Mouse (Mus musculus) neural tube, embryonic 14.5 days (tissue): Measurements from ENCODE around the gene Ebf3. TPM values are rescaled to one million over a fixed set of nuclear protein-coding genes. Genes with fewer than 3 reads are reported as not detected.

ENCODE experiments used
- ATAC-seq: fragments of 200-750 bp; cut with Nextera tagmentation; 2 replicates; pipeline ENCODE4 v1.8.0; 2017; ENCODE audit warnings: low read depth, mild to moderate bottlenecking, moderate TSS enrichment, moderate library complexity
- H3K27ac ChIP-seq: fragments of 300-500 bp; sonication (generic); 2 replicates; pipeline ENCODE4 v1.5.1; 2014; ENCODE audit warnings: low read depth, mild to moderate bottlenecking, control low read depth, low read length, moderate library complexity, mixed read lengths
- H3K27me3 ChIP-seq: fragments of 300-500 bp; sonication (generic); 2 replicates; pipeline ENCODE4 v1.6.1; 2014; ENCODE audit warnings: low read length; ENCODE audit not compliant: control insufficient read depth, insufficient read depth
- H3K36me3 ChIP-seq: fragments of 300-500 bp; sonication (generic); 2 replicates; pipeline ENCODE4 v1.6.1; 2014; ENCODE audit warnings: low read length, mixed read lengths; ENCODE audit not compliant: control insufficient read depth, insufficient read depth
- H3K4me1 ChIP-seq: fragments of 300-500 bp; sonication (generic); 2 replicates; pipeline ENCODE4 v1.6.1; 2014; ENCODE audit warnings: low read length; ENCODE audit not compliant: control insufficient read depth, insufficient read depth
- H3K4me2 ChIP-seq: fragments of 300-500 bp; sonication (generic); 2 replicates; pipeline ENCODE4 v1.6.1; 2014; ENCODE audit warnings: mild to moderate bottlenecking, low read depth, low read length, control low read depth
- H3K4me3 ChIP-seq: fragments of 300-500 bp; sonication (generic); 2 replicates; pipeline ENCODE4 v1.5.1; 2014; ENCODE audit warnings: low read depth, low read length, control low read depth, mixed read lengths
- H3K9ac ChIP-seq: fragments of 300-500 bp; sonication (generic); replicated peaks from 2 replicates; pipeline ENCODE4 v1.6.1; 2014; ENCODE audit warnings: low read depth, mild to moderate bottlenecking, control low read depth, low read length, mixed read lengths
- H3K9me3 ChIP-seq: fragments of 300-500 bp; sonication (generic); 2 replicates; pipeline ENCODE4 v1.6.1; 2016; ENCODE audit warnings: low read length; ENCODE audit not compliant: control insufficient read depth
- WGBS: fragments of 180-500 bp; shearing (Covaris S2); extraction: QIAGEN DNeasy Blood & Tissue Kit; methylation state at CpG from one replicate; pipeline ENCODE4 v1.1.7; 2014; 5-methylcytosine and 5-hydroxymethylcytosine counted together
- polyA plus RNA-seq: library from polyadenylated mRNA; unstranded; fragments of >200 nt; fragmentation: Nextera tagmentation; extraction: Ambion mirVana; gene quantifications from 2 replicates; pipeline ENCODE4 v1.2.1, GENCODE M21; 2014

Ebf3 gene
- polyA plus RNA-seq, 1 experiment from 2014 or later: 46.9 TPM

DNA sequence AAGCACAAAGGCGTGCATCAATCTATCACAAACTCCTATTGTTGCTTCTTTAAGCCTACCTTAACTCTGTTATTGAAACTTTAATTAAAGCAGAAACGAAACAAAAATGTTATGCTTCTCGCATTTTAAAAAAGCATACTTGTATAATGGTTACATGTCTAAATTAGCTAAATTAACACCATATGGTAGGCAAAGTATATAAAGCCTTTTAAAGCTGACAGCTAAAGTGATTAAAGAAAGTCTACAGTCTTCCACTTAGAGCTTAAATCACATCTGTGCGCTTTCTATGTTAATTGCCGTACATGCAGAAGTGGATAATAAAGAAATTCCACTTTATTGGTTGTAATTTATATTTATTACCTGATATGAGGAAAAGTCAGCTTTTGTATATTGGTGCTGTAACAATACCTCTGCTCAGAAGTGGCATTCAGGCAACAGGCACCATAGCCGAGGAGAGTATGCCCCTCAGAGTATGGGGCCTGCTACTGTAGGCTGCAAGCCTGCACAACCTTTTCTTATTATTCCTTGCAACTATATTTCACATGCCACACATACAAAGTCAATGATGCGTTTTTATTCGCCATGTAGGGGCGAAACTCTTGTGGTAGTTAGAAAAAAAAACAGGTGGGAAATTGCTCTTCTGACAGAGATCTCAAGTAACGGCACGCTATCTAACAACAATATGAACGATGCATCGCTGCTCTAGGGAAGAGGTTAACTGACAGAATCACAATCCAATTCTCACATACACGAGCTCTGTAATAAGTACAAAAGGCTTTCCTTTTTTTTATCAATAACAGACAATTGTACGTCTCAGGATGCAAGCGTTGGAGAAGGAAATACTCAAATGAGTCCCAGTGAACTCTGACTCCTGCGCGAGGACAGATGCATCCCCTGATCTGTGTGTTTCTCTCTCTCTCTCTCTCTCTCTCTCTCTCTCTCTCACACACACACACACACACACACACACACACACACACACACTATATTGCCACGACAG is 5.9 kb downstream of the Ebf3 start:
- Histone ChIP-seq H3K4me3 (peak overlapping the region; percentile 79), H3K9me3 (no peaks in the 10 kb centered on the region), H3K4me2 (peak overlapping the region; percentile 76), H3K27ac (peak overlapping the region; percentile 98), H3K9ac (peak overlapping the region; percentile 99), H3K27me3 (no peaks in the 10 kb centered on the region; the same call in 1 of the 2 replicates), H3K36me3 (no peaks in the 10 kb centered on the region; the same call in 1 of the 2 replicates), H3K4me1 (peaks cover 15% of the 10 kb centered on the region; the same call in 1 of the 2 replicates)
- ATAC-seq: no peak
- WGBS: 15% methylated on average over 19 of the region's 19 CpGs

DNA sequence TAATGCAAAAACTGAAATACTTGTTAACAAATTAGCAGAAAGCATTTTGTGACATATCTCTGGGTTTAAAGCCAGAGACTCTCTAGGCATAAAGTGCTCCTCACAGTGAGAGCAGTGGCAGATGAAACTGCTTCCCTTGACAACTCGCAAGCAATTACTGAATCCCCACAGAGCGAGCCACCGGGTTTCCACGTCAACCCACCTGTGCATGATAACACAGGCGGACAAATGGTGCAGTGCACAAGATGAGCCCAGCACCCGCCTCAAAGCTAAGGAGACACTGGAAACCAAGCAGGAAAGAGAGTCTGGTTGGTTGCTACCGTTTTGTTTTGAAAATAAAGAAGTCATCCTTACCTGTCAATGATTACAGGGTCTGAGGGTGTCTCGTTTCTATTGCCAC is 7.1 kb downstream of the Ebf3 start:
- no peaks in the 10 kb centered on the region; the same call in 1 of the 2 replicates for H3K36me3 ChIP-seq
- peak overlapping the region; percentile 37 for H3K4me3 ChIP-seq
- H3K27ac ChIP-seq: peak overlapping the region; percentile 88
- WGBS: 14% methylated on average over 8 of the region's 8 CpGs
- H3K27me3 ChIP-seq: no peaks in the 10 kb centered on the region
- no peaks in the 10 kb centered on the region for H3K9me3 ChIP-seq
- no peak for ATAC-seq
- peak overlapping the region; percentile 70 for H3K9ac ChIP-seq
- H3K4me1 ChIP-seq: peaks cover 19% of the 10 kb centered on the region; the same call in 1 of the 2 replicates
- peak overlapping the region; percentile 63 for H3K4me2 ChIP-seq

- peak overlapping the region; percentile 63 for H3K4me2 ChIP-seq
- H3K27me3 ChIP-seq: no peaks in the 10 kb centered on the region
- 33% methylated on average over 9 of the region's 9 CpGs for WGBS
- peak overlapping the region; percentile 70 for H3K9ac ChIP-seq
- H3K4me3 ChIP-seq: peak overlapping the region; percentile 37
- H3K4me1 ChIP-seq: peaks cover 29% of the 10 kb centered on the region
- no peaks in the 10 kb centered on the region for H3K9me3 ChIP-seq
- no peaks in the 10 kb centered on the region; the same call in 1 of the 2 replicates for H3K36me3 ChIP-seq
- peak overlapping the region; percentile 88 for H3K27ac ChIP-seq
- no peak for ATAC-seq
Observed at GRCm38 (mm10) chr7:137306127-137306526, 8.1 kb downstream of the Ebf3 start.

DNA sequence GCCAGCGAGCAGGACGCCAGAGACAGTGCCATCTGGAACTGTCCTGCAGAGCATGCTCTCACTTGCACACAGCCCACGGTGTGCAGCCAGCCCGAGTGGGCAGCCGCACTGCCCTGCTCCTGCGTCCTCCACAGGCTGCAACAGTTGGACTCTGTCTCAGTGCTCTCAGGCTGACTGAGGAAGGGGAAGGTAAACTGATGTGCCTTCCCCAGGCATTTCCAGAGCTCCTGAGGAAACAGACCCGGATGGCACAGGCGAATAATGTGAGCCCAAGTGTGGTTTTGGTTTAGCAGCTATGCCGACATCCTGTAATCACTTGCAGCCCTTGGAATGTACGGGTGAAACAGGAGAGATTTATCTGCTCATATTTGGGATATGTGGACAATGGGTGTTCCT is 10.5 kb downstream of the Ebf3 start:
- peak; percentile 48; the same call in 1 of the 2 replicates for ATAC-seq
- H3K27ac ChIP-seq: peak overlapping the region; percentile 72
- no peaks in the 10 kb centered on the region for H3K27me3 ChIP-seq
- peak overlapping the region; percentile 37 for H3K4me3 ChIP-seq
- H3K4me2 ChIP-seq: peak overlapping the region; percentile 63
- H3K36me3 ChIP-seq: peaks cover 6% of the 10 kb centered on the region; the same call in 1 of the 2 replicates
- H3K4me1 ChIP-seq: peaks cover 43% of the 10 kb centered on the region
- 21% methylated on average over 10 of the region's 10 CpGs for WGBS
- H3K9ac ChIP-seq: peak overlapping the region; percentile 70
- H3K9me3 ChIP-seq: no peaks in the 10 kb centered on the region

DNA sequence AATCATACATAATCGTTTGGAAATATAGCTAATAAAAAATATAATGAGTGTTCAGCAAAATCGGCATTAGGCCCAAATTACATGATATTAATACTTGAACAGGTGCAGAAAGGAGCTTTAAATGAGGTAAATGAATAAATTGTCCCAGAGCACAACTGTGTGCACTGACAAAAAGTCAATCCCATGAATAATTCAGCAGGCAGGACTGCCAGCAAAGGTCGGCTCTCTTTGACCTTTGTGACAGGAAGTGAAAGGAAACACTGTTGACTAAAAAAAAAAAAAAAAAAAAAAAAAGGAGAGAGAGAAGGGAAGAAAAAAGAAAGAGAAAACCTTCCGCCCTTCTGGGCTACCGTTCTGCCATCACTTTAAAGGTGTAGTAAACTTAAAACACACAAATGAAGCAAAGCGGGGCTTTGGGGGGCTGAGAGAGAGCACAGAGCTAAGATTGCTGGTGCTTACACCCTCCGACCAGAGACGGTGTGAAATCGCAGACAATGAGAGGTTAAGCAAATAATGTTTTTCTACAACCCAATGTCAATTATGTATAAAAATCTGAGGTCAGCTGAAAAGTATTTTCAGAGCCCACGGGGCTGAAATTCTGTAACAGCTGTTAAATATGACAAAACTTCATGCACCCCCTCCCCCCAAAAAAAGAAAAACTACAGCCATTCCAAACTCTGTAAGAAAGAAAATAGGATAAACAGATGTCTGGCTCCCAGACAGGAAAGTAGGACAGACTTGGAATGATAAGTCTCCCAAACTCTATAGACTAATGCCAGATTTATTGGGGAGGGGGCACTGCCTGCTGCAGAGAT is 11.1 kb downstream of the Ebf3 start:
- peak overlapping the region; percentile 37 for H3K4me3 ChIP-seq
- peak overlapping the region; percentile 72 for H3K27ac ChIP-seq
- peaks cover 47% of the 10 kb centered on the region for H3K4me1 ChIP-seq
- 7% methylated on average over 10 of the region's 10 CpGs for WGBS
- peak overlapping the region; percentile 70 for H3K9ac ChIP-seq
- ATAC-seq: no peak
- H3K9me3 ChIP-seq: no peaks in the 10 kb centered on the region
- peaks cover 6% of the 10 kb centered on the region; the same call in 1 of the 2 replicates for H3K36me3 ChIP-seq
- peak overlapping the region; percentile 63 for H3K4me2 ChIP-seq
- no peaks in the 10 kb centered on the region for H3K27me3 ChIP-seq

- no peak for ATAC-seq
- H3K27me3 ChIP-seq: no peaks in the 10 kb centered on the region
- peak overlapping the region; percentile 70; the same call in 1 of the 2 replicates for H3K9ac ChIP-seq
- peaks cover 57% of the 10 kb centered on the region for H3K4me1 ChIP-seq
- H3K4me3 ChIP-seq: peak overlapping the region; percentile 37
- no peaks in the 10 kb centered on the region for H3K9me3 ChIP-seq
- H3K27ac ChIP-seq: peak overlapping the region; percentile 72
- WGBS: 49% methylated on average over 5 of the region's 5 CpGs
- peak overlapping the region; percentile 63 for H3K4me2 ChIP-seq
- H3K36me3 ChIP-seq: peaks cover 6% of the 10 kb centered on the region; the same call in 1 of the 2 replicates
Observed at GRCm38 (mm10) chr7:137302161-137302560, 12.1 kb downstream of the Ebf3 start.

GRCm38 (mm10) chr7:137301329-137301751 is 12.9 kb downstream of the Ebf3 start:
- WGBS: 21% methylated on average over 15 of the region's 15 CpGs
- H3K9ac ChIP-seq: peak overlapping the region; percentile 70
- peaks cover 6% of the 10 kb centered on the region; the same call in 1 of the 2 replicates for H3K36me3 ChIP-seq
- peaks cover 64% of the 10 kb centered on the region for H3K4me1 ChIP-seq
- peak overlapping the region; percentile 72 for H3K27ac ChIP-seq
- peak overlapping the region; percentile 37 for H3K4me3 ChIP-seq
- H3K4me2 ChIP-seq: peak overlapping the region; percentile 63
- ATAC-seq: peak; percentile 49; the same call in 1 of the 2 replicates
- no peaks in the 10 kb centered on the region for H3K9me3 ChIP-seq
- no peaks in the 10 kb centered on the region for H3K27me3 ChIP-seq

GRCm38 (mm10) chr7:137300826-137301225 is 13.4 kb downstream of the Ebf3 start:
- no peaks in the 10 kb centered on the region for H3K27me3 ChIP-seq
- peak overlapping the region; percentile 63 for H3K4me2 ChIP-seq
- peak overlapping the region; percentile 72 for H3K27ac ChIP-seq
- H3K4me1 ChIP-seq: peaks cover 64% of the 10 kb centered on the region
- H3K36me3 ChIP-seq: peaks cover 6% of the 10 kb centered on the region; the same call in 1 of the 2 replicates
- 43% methylated on average over 6 of the region's 6 CpGs for WGBS
- peak overlapping the region; percentile 70 for H3K9ac ChIP-seq
- no peaks in the 10 kb centered on the region for H3K9me3 ChIP-seq
- ATAC-seq: no peak
- H3K4me3 ChIP-seq: peak overlapping the region; percentile 37
